Mouse (Mus musculus): ENCODE measurements at regions not wholly inside any gene's neighbourhood (a gene's known extent, or its start where the extent isn't known, plus 50 kb on each side); places are given as distances from the start of the nearest gene placed in this dataset.

GRCm38 (mm10) chr4:81058809-81059208 lies 148.4 kb downstream of the Lurap1l start:
- Histone ChIP-seq H3K9ac (ENCODE audit: low read length) (no peak overlapping the region), H3K9me3 (ENCODE audit: control insufficient read depth, low read length) (no peaks in the 10 kb centered on the region), H3K4me2 (ENCODE audit: low read depth, severe bottlenecking) (no peak overlapping the region), H3K27ac (replicated peaks; ENCODE audit: low read depth, low read length) (no peak overlapping the region), H3K4me3 (ENCODE audit: low read depth, low read length) (no peak overlapping the region), H3K4me1 (ENCODE audit: control insufficient read depth, insufficient read depth, low read length) (no peaks in the 10 kb centered on the region), H3K36me3 (ENCODE audit: control insufficient read depth, insufficient read depth, low read length) (no peaks in the 10 kb centered on the region), H3K27me3 (ENCODE audit: control insufficient read depth, insufficient read depth, low read length) (no peaks in the 10 kb centered on the region)
- DNase-seq (ENCODE audit: low spot score), result no peak
- WGBS, result 84% methylated on average over 5 of the region's 5 CpGs
- no peak for ATAC-seq (ENCODE audit: insufficient number of reproducible peaks, low FRiP score, low TSS enrichment, low read depth)

DNA sequence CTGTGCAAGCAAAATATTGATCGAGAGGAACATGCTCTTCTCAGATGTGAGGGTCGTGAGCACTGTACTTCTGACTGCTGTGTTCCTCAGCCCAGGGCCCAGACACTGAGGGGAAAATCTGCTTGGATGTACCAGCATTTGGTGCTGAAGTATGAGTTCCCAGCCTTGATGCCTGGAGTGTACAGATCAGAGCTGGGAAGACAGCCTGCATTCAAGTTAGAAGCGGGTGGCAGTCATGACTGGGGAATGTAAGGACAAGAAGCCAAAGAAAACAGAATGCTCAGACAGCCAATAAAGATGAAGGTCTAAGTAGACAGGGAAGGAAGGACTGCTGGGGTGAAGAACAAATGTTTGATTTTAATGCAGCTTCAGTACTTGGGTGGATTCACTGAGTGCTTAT lies 148.9 kb downstream of the Lurap1l start:
- no peaks in the 10 kb centered on the region for H3K4me1 ChIP-seq (ENCODE audit: control insufficient read depth, insufficient read depth, low read length)
- H3K4me3 ChIP-seq (ENCODE audit: low read depth, low read length), result no peak overlapping the region
- 94% methylated on average over 3 of the region's 3 CpGs for WGBS
- H3K27me3 ChIP-seq (ENCODE audit: control insufficient read depth, insufficient read depth, low read length), result no peaks in the 10 kb centered on the region
- no peaks in the 10 kb centered on the region for H3K9me3 ChIP-seq (ENCODE audit: control insufficient read depth, low read length)
- no peak overlapping the region for H3K9ac ChIP-seq (ENCODE audit: low read length)
- no peaks in the 10 kb centered on the region for H3K36me3 ChIP-seq (ENCODE audit: control insufficient read depth, insufficient read depth, low read length)
- DNase-seq (ENCODE audit: low spot score), result no peak
- no peak overlapping the region for H3K27ac ChIP-seq (replicated peaks; ENCODE audit: low read depth, low read length)
- ATAC-seq (ENCODE audit: insufficient number of reproducible peaks, low FRiP score, low TSS enrichment, low read depth), result no peak
- no peak overlapping the region for H3K4me2 ChIP-seq (ENCODE audit: low read depth, severe bottlenecking)

GRCm38 (mm10) chr4:81082290-81082947 lies 172.0 kb downstream of the Lurap1l start:
- no peak for ATAC-seq (ENCODE audit: insufficient number of reproducible peaks, low FRiP score, low TSS enrichment, low read depth)
- 77% methylated on average over 6 of the region's 6 CpGs for WGBS
- H3K27me3 ChIP-seq (ENCODE audit: control insufficient read depth, insufficient read depth, low read length), result no peaks in the 10 kb centered on the region
- no peak overlapping the region for H3K4me2 ChIP-seq (ENCODE audit: low read depth, severe bottlenecking)
- H3K4me3 ChIP-seq (ENCODE audit: low read depth, low read length), result no peak overlapping the region
- no peak for DNase-seq (ENCODE audit: low spot score)
- no peak overlapping the region for H3K27ac ChIP-seq (replicated peaks; ENCODE audit: low read depth, low read length)
- no peaks in the 10 kb centered on the region for H3K9me3 ChIP-seq (ENCODE audit: control insufficient read depth, low read length)
- H3K36me3 ChIP-seq (ENCODE audit: control insufficient read depth, insufficient read depth, low read length), result no peaks in the 10 kb centered on the region
- H3K9ac ChIP-seq (ENCODE audit: low read length), result no peak overlapping the region
- H3K4me1 ChIP-seq (ENCODE audit: control insufficient read depth, insufficient read depth, low read length), result no peaks in the 10 kb centered on the region

DNA sequence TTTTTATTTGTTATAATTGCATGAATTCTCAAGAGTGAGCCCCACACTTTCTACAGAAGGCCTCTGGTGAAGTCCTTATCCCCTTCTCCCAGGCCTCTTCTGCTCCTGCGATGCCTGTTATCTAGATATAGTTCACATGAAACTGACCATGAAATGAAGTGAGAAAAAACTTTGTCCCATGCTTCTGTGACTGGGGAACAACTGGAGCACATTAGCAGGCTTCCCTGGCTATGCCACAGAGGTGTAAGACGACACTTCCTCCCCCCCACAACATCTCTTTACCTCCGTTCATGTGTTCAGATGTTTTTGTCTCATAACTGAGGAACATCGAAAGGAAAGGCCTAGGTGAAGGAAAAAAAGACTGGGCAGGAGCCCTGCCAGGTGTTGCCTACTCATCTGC lies 174.7 kb downstream of the Lurap1l start:
- Histone ChIP-seq H3K27ac (replicated peaks; ENCODE audit: low read depth, low read length) (no peak overlapping the region), H3K36me3 (ENCODE audit: control insufficient read depth, insufficient read depth, low read length) (no peaks in the 10 kb centered on the region), H3K4me3 (ENCODE audit: low read depth, low read length) (no peak overlapping the region), H3K9me3 (ENCODE audit: control insufficient read depth, low read length) (no peaks in the 10 kb centered on the region), H3K4me2 (ENCODE audit: low read depth, severe bottlenecking) (no peak overlapping the region), H3K27me3 (ENCODE audit: control insufficient read depth, insufficient read depth, low read length) (no peaks in the 10 kb centered on the region), H3K4me1 (ENCODE audit: control insufficient read depth, insufficient read depth, low read length) (no peaks in the 10 kb centered on the region), H3K9ac (ENCODE audit: low read length) (no peak overlapping the region)
- ATAC-seq (ENCODE audit: insufficient number of reproducible peaks, low FRiP score, low TSS enrichment, low read depth) (no peak), DNase-seq (ENCODE audit: low spot score) (peak; percentile 25)
- 27% methylated on average over 4 of the region's 4 CpGs for WGBS

GRCm38 (mm10) chr4:81096581-81096980 lies 186.1 kb downstream of the Lurap1l start:
- Histone ChIP-seq H3K9ac (ENCODE audit: low read length) (no peak overlapping the region), H3K27ac (replicated peaks; ENCODE audit: low read depth, low read length) (no peak overlapping the region), H3K4me1 (ENCODE audit: control insufficient read depth, insufficient read depth, low read length) (no peaks in the 10 kb centered on the region), H3K27me3 (ENCODE audit: control insufficient read depth, insufficient read depth, low read length) (no peaks in the 10 kb centered on the region), H3K4me3 (ENCODE audit: low read depth, low read length) (no peak overlapping the region), H3K36me3 (ENCODE audit: control insufficient read depth, insufficient read depth, low read length) (no peaks in the 10 kb centered on the region), H3K4me2 (ENCODE audit: low read depth, severe bottlenecking) (no peak overlapping the region), H3K9me3 (ENCODE audit: control insufficient read depth, low read length) (no peaks in the 10 kb centered on the region)
- ATAC-seq (ENCODE audit: insufficient number of reproducible peaks, low FRiP score, low TSS enrichment, low read depth) (no peak), DNase-seq (ENCODE audit: low spot score) (no peak)

DNA sequence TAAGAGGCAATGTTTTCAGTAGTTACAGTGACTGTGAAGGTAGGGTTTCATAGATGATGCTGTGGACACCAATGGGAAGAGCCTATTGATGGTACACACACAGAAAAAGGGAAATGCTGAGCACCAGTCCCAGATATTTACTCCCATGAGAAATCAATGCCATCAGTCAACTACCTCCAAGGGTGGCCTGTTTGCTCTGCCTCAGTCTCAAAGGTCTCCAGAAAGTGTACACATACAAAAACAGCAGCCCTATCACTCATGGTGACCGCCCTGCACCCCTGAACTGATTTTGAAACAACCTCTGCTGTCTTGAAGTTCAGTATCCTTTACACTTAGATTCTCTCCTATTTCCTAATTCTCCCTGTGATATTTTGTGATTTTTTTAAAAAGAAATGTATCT lies 187.2 kb downstream of the Lurap1l start:
- DNase-seq (ENCODE audit: low spot score) (no peak), ATAC-seq (ENCODE audit: insufficient number of reproducible peaks, low FRiP score, low TSS enrichment, low read depth) (no peak)
- H3K27me3 ChIP-seq (ENCODE audit: control insufficient read depth, insufficient read depth, low read length), result no peaks in the 10 kb centered on the region
- H3K9me3 ChIP-seq (ENCODE audit: control insufficient read depth, low read length), result no peaks in the 10 kb centered on the region
- no peak overlapping the region for H3K4me2 ChIP-seq (ENCODE audit: low read depth, severe bottlenecking)
- 95% methylated on average over 1 of the region's 1 CpGs for WGBS
- H3K4me1 ChIP-seq (ENCODE audit: control insufficient read depth, insufficient read depth, low read length), result no peaks in the 10 kb centered on the region
- no peak overlapping the region for H3K4me3 ChIP-seq (ENCODE audit: low read depth, low read length)
- no peak overlapping the region for H3K27ac ChIP-seq (replicated peaks; ENCODE audit: low read depth, low read length)
- H3K9ac ChIP-seq (ENCODE audit: low read length), result no peak overlapping the region
- H3K36me3 ChIP-seq (ENCODE audit: control insufficient read depth, insufficient read depth, low read length), result no peaks in the 10 kb centered on the region

DNA sequence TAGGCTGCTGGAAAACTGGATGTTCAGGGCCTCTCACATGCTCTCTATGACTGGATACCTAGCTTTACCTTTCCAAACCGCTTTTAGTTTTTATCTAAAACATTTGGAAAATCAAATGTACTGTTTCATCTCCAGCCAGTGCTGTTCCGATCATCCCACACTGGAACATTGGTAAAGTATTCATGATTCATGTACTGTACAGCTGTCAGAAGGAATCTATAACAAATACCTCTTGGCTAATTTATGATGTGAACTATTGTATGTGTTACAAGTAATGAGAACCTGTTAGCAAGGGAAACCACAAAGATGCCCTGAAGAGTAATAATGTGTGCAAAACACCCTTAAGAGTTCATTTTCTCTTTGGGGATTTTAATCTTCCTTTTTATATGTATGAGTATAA lies 190.6 kb downstream of the Lurap1l start:
- no peak for ATAC-seq (ENCODE audit: insufficient number of reproducible peaks, low FRiP score, low TSS enrichment, low read depth)
- H3K27me3 ChIP-seq (ENCODE audit: control insufficient read depth, insufficient read depth, low read length), result no peaks in the 10 kb centered on the region
- H3K36me3 ChIP-seq (ENCODE audit: control insufficient read depth, insufficient read depth, low read length), result no peaks in the 10 kb centered on the region

DNA sequence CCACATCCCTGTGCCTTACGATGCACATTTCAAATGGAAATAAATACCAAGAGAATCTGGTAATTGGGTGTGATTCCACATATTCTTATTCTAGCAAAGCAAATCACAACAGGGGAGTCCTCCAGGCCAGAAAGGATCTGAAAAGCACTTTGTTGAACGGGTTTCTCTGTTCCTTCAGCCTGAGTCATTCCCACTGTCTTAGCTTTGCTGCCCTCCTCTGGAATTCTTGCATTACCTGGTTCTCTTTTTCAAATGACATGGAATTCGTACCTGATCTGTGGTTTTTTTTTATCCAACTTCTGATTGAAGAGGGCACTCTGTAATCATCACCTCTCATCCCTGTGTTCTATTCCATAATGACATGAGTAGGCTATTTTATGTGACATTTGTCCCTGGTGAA lies 200.9 kb downstream of the Lurap1l start:
- H3K36me3 ChIP-seq (ENCODE audit: control insufficient read depth, insufficient read depth, low read length), result no peaks in the 10 kb centered on the region
- no peak for ATAC-seq (ENCODE audit: insufficient number of reproducible peaks, low FRiP score, low TSS enrichment, low read depth)
- 67% methylated on average over 3 of the region's 3 CpGs for WGBS
- H3K9ac ChIP-seq (ENCODE audit: low read length), result no peak overlapping the region
- H3K9me3 ChIP-seq (ENCODE audit: control insufficient read depth, low read length), result no peaks in the 10 kb centered on the region
- H3K27ac ChIP-seq (replicated peaks; ENCODE audit: low read depth, low read length), result no peak overlapping the region
- no peak overlapping the region for H3K4me3 ChIP-seq (ENCODE audit: low read depth, low read length)
- H3K4me2 ChIP-seq (ENCODE audit: low read depth, severe bottlenecking), result no peak overlapping the region
- no peak for DNase-seq (ENCODE audit: low spot score)
- no peaks in the 10 kb centered on the region; the same call in 1 of the 2 replicates for H3K27me3 ChIP-seq (ENCODE audit: control insufficient read depth, insufficient read depth, low read length)
- H3K4me1 ChIP-seq (ENCODE audit: control insufficient read depth, insufficient read depth, low read length), result no peaks in the 10 kb centered on the region

More for the DNA sequence above, 190.6 kb downstream of the Lurap1l start:
- H3K4me1 ChIP-seq (ENCODE audit: control insufficient read depth, insufficient read depth, low read length), result no peaks in the 10 kb centered on the region
- no peak overlapping the region for H3K4me2 ChIP-seq (ENCODE audit: low read depth, severe bottlenecking)
- no peak overlapping the region for H3K9ac ChIP-seq (ENCODE audit: low read length)
- no peak overlapping the region for H3K27ac ChIP-seq (replicated peaks; ENCODE audit: low read depth, low read length)
- H3K4me3 ChIP-seq (ENCODE audit: low read depth, low read length), result no peak overlapping the region
- no peaks in the 10 kb centered on the region for H3K9me3 ChIP-seq (ENCODE audit: control insufficient read depth, low read length)
- DNase-seq (ENCODE audit: low spot score), result no peak
- 88% methylated on average over 2 of the region's 2 CpGs for WGBS

DNA sequence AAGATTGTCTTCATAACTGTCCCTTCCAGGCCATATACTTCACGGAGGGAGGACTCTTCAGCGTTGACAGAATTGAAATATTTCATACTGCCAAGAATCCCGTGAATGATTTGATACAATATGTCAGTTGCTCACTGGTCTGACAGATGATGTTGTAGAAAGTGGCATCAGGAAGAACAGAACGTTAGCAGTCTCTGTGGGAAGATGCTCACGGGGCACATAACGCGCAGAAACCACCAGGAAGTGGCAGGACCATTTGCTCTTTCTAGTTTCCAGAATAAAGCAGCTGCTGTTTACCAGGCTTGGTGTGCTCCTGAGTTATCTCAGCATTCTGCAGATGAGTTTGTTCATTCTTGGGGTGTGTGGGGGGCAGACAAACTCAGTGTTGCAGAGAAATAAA lies 206.0 kb downstream of the Lurap1l start:
- Histone ChIP-seq H3K27ac (replicated peaks; ENCODE audit: low read depth, low read length) (no peak overlapping the region), H3K4me3 (ENCODE audit: low read depth, low read length) (no peak overlapping the region), H3K9ac (ENCODE audit: low read length) (no peak overlapping the region), H3K4me2 (ENCODE audit: low read depth, severe bottlenecking) (no peak overlapping the region), H3K4me1 (ENCODE audit: control insufficient read depth, insufficient read depth, low read length) (no peaks in the 10 kb centered on the region), H3K27me3 (ENCODE audit: control insufficient read depth, insufficient read depth, low read length) (no peaks in the 10 kb centered on the region; the same call in 1 of the 2 replicates), H3K36me3 (ENCODE audit: control insufficient read depth, insufficient read depth, low read length) (no peaks in the 10 kb centered on the region), H3K9me3 (ENCODE audit: control insufficient read depth, low read length) (no peaks in the 10 kb centered on the region)
- whole genome bisulfite sequencing, result 87% methylated on average over 7 of the region's 7 CpGs
- DNase-seq (ENCODE audit: low spot score), result no peak
- no peak for ATAC-seq (ENCODE audit: insufficient number of reproducible peaks, low FRiP score, low TSS enrichment, low read depth)
